Mouse (Mus musculus) small intestine, adult 2 months (tissue): ENCODE data around the gene Cyp2ab1.

Source experiments
- CTCF ChIP-seq: fragments of 200-500 bp; IDR thresholded peaks from 2 replicates; pipeline ENCODE4 v1.5.1; 2012; ENCODE audit warnings: low read depth, mild to moderate bottlenecking, control low read depth, inconsistent platforms, low read length, moderate library complexity, mixed read lengths; ENCODE audit not compliant: insufficient replicate concordance, insufficient read length; ENCODE audit errors: extremely low read depth
- POLR2A ChIP-seq: fragments of 200-500 bp; IDR thresholded peaks from 2 replicates; pipeline ENCODE4 v1.6.1; 2012; ENCODE audit warnings: low read depth, mild to moderate bottlenecking, control low read depth, inconsistent platforms, low read length, moderate library complexity

GRCm38 (mm10) chr16:20338616-20339015 lies 13.4 kb upstream of the Cyp2ab1 start:
- TF ChIP-seq CTCF, result no peak
- no peak for TF ChIP-seq POLR2A
